Mouse (Mus musculus): ENCODE measurements at regions not wholly inside any gene's neighbourhood (a gene's known extent, or its start where the extent isn't known, plus 50 kb on each side); places are given as distances from the start of the nearest gene placed in this dataset.
"Not testable (repeated sequence)": the region's sequence is repeated elsewhere in the genome, so short reads cannot be mapped to it uniquely, and the experiment has no call there.

DNA sequence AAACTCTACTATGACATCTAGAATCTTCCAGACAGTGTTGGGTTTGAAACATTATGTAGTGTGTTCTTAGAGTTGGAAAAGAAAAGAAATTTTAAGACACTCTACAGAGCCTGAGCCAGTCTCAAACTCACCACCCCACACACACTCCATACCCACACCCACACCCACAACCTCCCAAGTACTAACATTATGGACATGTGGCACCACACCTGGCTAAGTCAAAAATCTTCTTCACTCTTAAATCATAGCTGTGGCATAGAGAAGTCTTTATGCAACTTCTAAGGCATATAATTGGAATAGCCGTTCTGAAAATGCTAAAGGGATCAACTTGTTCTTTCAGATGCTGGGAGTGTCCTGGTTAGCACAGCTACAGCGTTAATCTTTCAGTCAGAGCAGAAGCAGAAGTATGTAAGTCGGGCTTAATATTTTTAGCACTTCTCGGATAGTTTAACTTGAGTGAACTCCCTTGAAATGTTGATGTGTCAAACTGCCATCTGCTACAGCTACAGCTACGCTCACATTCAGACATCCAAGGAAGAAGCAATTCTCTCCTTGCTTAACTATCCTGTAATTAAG, 68.6 kb upstream of the Creb1 start:
- Histone ChIP-seq H3K27me3 (no peaks in the 10 kb centered on the region), H3K4me2 (no peak overlapping the region), H3K36me3 (no peaks in the 10 kb centered on the region), H3K9ac (no peak overlapping the region), H3K27ac (no peak overlapping the region), H3K4me3 (no peak overlapping the region), H3K9me3 (no peaks in the 10 kb centered on the region), H3K4me1 (replicated peaks) (no peaks in the 10 kb centered on the region)
- WGBS: 84% methylated on average over 5 of the region's 5 CpGs
- no peak for ATAC-seq (ENCODE audit: low FRiP score)

- H3K4me3 ChIP-seq; ATAC-seq (ENCODE audit: low FRiP score): not testable (repeated sequence)
- WGBS: 95% methylated on average over 6 of the region's 6 CpGs
These were observed 70.8 kb upstream of the Creb1 start for GRCm38 (mm10) chr1:64461616-64462015.

GRCm38 (mm10) chr1:64457872-64458271, 74.6 kb upstream of the Creb1 start:
- WGBS: 77% methylated on average over 5 of the region's 5 CpGs
- no peak for ATAC-seq (ENCODE audit: low FRiP score)
- no peaks in the 10 kb centered on the region for H3K4me1 ChIP-seq (replicated peaks)

More at GRCm38 (mm10) chr1:64461616-64462015, 70.8 kb upstream of the Creb1 start:
- H3K4me2 ChIP-seq; H3K27ac ChIP-seq; H3K9ac ChIP-seq; H3K9me3 ChIP-seq; H3K27me3 ChIP-seq; H3K4me1 ChIP-seq (replicated peaks); H3K36me3 ChIP-seq: not testable (repeated sequence)

DNA sequence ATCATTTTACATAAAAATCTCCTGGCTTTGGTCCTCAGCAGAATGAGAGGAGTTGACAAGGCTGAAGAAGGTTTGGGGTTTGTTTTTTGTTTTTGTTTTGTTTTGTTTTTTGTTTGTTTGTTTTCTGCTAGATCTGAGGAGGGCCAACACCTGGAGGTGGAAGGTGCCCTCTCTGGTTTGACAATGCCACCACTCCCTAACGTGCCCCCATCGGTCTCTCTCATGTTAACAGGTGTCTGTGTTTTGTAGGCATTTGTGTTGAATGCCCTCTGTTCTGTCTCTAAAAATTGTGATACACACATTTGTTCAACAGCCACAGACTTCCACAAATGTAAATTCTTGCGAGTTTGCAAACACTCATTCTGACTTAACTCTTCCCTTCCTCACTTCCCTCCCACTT, 83.3 kb upstream of the Creb1 start:
- no peak overlapping the region for H3K4me2 ChIP-seq
- H3K36me3 ChIP-seq: no peaks in the 10 kb centered on the region
- 87% methylated on average over 3 of the region's 3 CpGs for WGBS
- no peak for ATAC-seq (ENCODE audit: low FRiP score)
- peaks cover 27% of the 10 kb centered on the region for H3K4me1 ChIP-seq (replicated peaks)
- H3K9me3 ChIP-seq: no peaks in the 10 kb centered on the region
- H3K9ac ChIP-seq: no peak overlapping the region
- no peak overlapping the region for H3K27ac ChIP-seq
- H3K4me3 ChIP-seq: no peak overlapping the region
- no peaks in the 10 kb centered on the region for H3K27me3 ChIP-seq

More at GRCm38 (mm10) chr1:64457872-64458271, 74.6 kb upstream of the Creb1 start:
- Histone ChIP-seq H3K4me2 (no peak overlapping the region), H3K27ac (no peak overlapping the region), H3K36me3 (no peaks in the 10 kb centered on the region), H3K27me3 (no peaks in the 10 kb centered on the region), H3K4me3 (no peak overlapping the region), H3K9ac (no peak overlapping the region), H3K9me3 (no peaks in the 10 kb centered on the region)

GRCm38 (mm10) chr1:64448090-64448489, 84.4 kb upstream of the Creb1 start:
- no peaks in the 10 kb centered on the region for H3K9me3 ChIP-seq
- ATAC-seq (ENCODE audit: low FRiP score): no peak
- H3K4me2 ChIP-seq: no peak overlapping the region
- peaks cover 30% of the 10 kb centered on the region for H3K4me1 ChIP-seq (replicated peaks)
- 3% methylated on average over 5 of the region's 5 CpGs for WGBS
- no peak overlapping the region for H3K9ac ChIP-seq
- H3K27ac ChIP-seq: no peak overlapping the region
- H3K4me3 ChIP-seq: no peak overlapping the region
- no peaks in the 10 kb centered on the region for H3K27me3 ChIP-seq
- no peaks in the 10 kb centered on the region for H3K36me3 ChIP-seq

DNA sequence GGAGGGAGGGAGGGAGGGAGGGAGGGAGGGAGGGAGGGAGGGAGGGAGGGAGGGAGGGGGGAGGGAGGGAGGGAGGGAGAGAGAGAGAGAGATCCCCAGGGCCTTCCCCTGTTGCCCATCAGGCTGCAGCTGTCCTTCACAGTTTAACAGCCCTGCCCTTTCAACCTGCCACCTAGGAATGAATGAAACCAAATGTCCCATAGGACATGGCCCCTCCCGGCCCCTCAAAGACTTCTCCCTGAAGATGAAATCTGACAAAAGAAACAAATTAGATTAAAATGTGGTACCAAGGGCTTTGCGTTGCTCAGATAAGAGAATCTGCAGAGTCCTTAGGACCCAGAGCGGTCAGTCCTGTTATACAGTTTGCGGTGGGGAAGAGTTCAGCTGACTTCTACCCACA, 86.0 kb upstream of the Creb1 start:
- H3K4me2 ChIP-seq: no peak overlapping the region
- peaks cover 38% of the 10 kb centered on the region for H3K4me1 ChIP-seq (replicated peaks)
- no peak overlapping the region for H3K9ac ChIP-seq
- H3K9me3 ChIP-seq: no peaks in the 10 kb centered on the region
- 41% methylated on average over 4 of the region's 4 CpGs for WGBS
- H3K36me3 ChIP-seq: no peaks in the 10 kb centered on the region
- no peak overlapping the region for H3K27ac ChIP-seq
- no peaks in the 10 kb centered on the region for H3K27me3 ChIP-seq
- no peak overlapping the region for H3K4me3 ChIP-seq
- no peak for ATAC-seq (ENCODE audit: low FRiP score)

DNA sequence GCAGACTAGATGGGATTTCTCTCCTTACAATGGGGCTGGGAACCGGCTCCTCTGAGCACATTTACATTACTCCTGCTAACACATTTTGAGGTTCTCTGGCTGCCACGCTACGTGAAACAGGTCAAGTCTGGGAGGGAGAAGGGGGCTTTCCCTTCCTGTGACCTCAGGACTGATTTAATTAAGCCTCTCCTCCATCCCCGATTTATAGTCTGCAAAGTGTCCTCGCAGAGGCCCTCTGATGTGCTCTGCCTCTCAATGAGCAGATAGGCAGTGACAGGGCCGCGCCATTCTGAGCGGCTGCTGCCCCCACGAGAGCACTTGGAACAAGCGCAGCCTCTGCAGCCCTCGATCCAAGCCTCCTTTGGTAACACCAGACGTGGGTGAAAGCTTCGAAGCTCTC, 86.5 kb upstream of the Creb1 start:
- peak overlapping the region; percentile 25; the same call in 1 of the 2 replicates for H3K4me2 ChIP-seq
- no peaks in the 10 kb centered on the region for H3K36me3 ChIP-seq
- no peaks in the 10 kb centered on the region for H3K9me3 ChIP-seq
- H3K27ac ChIP-seq: peak overlapping the region; percentile 80
- no peaks in the 10 kb centered on the region for H3K27me3 ChIP-seq
- peak; percentile 91 for ATAC-seq (ENCODE audit: low FRiP score)
- 1% methylated on average over 13 of the region's 13 CpGs for WGBS
- H3K9ac ChIP-seq: peak overlapping the region; percentile 43; the same call in 1 of the 2 replicates
- peaks cover 38% of the 10 kb centered on the region for H3K4me1 ChIP-seq (replicated peaks)
- no peak overlapping the region for H3K4me3 ChIP-seq

DNA sequence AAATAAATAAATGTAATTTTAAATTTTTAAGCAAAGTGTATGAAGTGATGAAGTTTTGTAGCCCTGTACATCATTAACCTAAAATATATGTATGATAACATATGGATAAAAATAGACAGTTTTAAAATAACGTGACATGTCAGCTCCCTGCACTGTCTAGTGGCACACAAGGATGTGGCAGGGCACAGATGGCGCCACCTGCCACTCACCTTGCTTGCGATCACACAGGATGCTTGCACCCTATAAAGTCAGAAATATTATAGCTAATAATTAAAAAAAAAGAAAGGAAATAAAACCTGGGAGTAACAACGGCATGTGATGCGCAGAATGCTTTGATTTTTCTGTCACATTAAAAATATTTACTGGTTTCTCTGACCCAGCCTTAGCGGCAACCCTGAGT, 89.0 kb upstream of the Creb1 start:
- Histone ChIP-seq H3K4me3 (no peak overlapping the region), H3K27me3 (no peaks in the 10 kb centered on the region), H3K9me3 (no peaks in the 10 kb centered on the region), H3K4me1 (replicated peaks) (peaks cover 38% of the 10 kb centered on the region), H3K9ac (no peak overlapping the region), H3K36me3 (no peaks in the 10 kb centered on the region), H3K27ac (no peak overlapping the region; the same call in 1 of the 2 replicates), H3K4me2 (no peak overlapping the region)
- WGBS: 85% methylated on average over 6 of the region's 6 CpGs
- ATAC-seq (ENCODE audit: low FRiP score): no peak

DNA sequence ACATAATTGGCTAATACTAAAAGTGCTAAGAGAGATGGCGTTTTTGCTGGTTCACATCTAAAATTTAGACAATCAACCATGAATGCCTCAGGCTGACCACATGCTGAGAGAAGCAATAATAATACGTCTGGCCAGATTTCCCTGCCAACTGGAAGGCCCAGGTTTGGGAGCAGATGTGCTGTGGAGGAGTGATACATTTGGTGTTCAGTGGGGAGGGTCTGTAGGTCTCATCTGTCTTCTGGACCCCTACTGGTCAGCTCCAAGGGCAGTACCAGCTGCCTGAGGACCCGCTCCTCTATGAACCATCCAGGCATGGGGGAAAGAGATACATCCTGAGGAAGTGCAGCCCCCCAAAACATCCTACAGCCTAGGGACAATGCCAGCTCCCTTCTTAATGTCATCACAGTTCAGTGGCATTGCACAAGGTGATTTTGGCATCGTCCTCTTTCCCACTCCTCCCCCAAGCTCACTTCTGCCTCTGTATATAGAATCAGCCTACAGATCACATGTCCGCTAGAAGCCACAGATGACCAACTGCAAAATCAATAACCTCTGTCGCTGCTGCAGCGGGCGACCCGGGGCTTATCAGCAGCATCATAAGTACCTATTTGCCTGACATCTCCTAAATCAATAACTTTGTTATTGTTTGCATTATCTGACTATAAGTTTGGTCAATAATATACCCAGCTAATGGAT, 90.1 kb upstream of the Creb1 start:
- no peak overlapping the region for H3K9ac ChIP-seq
- H3K27me3 ChIP-seq: no peaks in the 10 kb centered on the region
- WGBS: 42% methylated on average over 9 of the region's 9 CpGs
- ATAC-seq (ENCODE audit: low FRiP score): peak; percentile 58; the same call in 1 of the 2 replicates
- H3K4me1 ChIP-seq (replicated peaks): peaks cover 37% of the 10 kb centered on the region
- no peak overlapping the region for H3K4me2 ChIP-seq
- no peaks in the 10 kb centered on the region for H3K36me3 ChIP-seq
- H3K9me3 ChIP-seq: no peaks in the 10 kb centered on the region
- H3K4me3 ChIP-seq: no peak overlapping the region
- H3K27ac ChIP-seq: peak overlapping the region; percentile 74

DNA sequence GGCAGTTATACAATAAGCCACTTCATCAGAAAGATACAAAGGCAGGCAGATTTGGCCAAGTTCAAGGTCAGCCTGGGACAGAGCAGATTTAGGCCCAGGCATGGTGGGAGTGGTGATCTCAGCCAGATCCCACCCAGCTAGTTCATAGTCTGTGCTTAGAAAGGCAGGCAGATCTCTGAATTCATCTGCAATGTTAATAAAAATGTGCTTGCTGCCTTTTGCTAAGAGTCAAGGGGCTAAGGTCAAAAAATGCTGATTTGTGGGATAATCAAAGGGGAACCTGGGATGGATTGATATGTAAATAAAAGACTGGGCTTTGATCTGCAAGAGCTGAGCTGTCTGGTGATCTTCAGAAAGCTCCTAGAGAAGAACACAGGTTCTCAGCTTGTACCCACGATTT, 109.2 kb upstream of the Creb1 start:
- Histone ChIP-seq H3K4me3 (no peak overlapping the region), H3K36me3 (no peaks in the 10 kb centered on the region), H3K27me3 (no peaks in the 10 kb centered on the region), H3K4me1 (replicated peaks) (no peaks in the 10 kb centered on the region), H3K4me2 (no peak overlapping the region), H3K9me3 (no peaks in the 10 kb centered on the region), H3K9ac (no peak overlapping the region), H3K27ac (no peak overlapping the region)
- 55% methylated on average over 1 of the region's 1 CpGs for WGBS
- no peak for ATAC-seq (ENCODE audit: low FRiP score)

DNA sequence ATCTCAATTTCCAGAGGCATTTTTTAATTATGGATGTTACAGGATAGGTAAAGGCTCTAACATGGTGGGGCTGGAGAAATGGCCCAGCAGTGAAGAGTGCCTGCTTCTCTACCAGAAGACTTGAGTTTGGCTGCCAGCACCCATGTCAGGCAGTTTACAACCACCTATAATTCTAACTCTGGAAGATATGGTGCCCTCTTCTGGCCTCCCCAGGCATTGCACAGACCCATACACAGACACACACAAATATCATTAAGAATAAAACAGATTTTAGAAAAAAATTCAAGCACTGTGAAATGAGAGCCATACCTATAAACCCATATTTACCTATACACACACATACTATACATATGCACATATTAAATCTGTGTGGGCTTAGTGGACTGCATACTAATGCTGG, 113.9 kb upstream of the Creb1 start:
- Histone ChIP-seq H3K36me3 (no peaks in the 10 kb centered on the region), H3K9ac (no peak overlapping the region), H3K4me3 (no peak overlapping the region), H3K9me3 (no peaks in the 10 kb centered on the region), H3K4me2 (no peak overlapping the region), H3K27me3 (no peaks in the 10 kb centered on the region), H3K27ac (no peak overlapping the region), H3K4me1 (replicated peaks) (no peaks in the 10 kb centered on the region)
- no peak for ATAC-seq (ENCODE audit: low FRiP score)

DNA sequence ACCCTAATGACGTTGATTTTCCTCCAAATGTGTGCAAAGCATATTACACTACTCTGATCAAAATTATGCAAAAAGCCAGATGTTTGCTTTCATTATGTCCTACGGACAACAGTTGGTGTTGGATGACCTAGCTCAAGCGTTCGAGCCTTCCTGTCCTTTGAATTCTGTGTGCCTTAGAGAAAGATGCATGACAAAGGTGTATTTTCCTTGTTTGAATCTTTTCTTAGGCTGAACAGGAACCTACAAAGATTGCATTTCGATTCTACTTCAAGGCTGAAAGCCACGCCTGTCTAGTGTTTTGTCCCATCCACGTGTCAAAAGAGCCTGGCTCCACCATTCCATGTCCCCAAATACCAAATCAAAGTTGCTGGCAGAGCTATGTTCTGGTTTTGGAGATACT, 116.5 kb upstream of the Creb1 start:
- no peak overlapping the region for H3K4me2 ChIP-seq
- no peaks in the 10 kb centered on the region for H3K27me3 ChIP-seq
- no peak overlapping the region for H3K27ac ChIP-seq
- no peak overlapping the region for H3K9ac ChIP-seq
- 90% methylated on average over 7 of the region's 7 CpGs for WGBS
- H3K4me1 ChIP-seq (replicated peaks): no peaks in the 10 kb centered on the region
- no peak overlapping the region for H3K4me3 ChIP-seq
- no peak for ATAC-seq (ENCODE audit: low FRiP score)
- no peaks in the 10 kb centered on the region for H3K36me3 ChIP-seq
- no peaks in the 10 kb centered on the region for H3K9me3 ChIP-seq

GRCm38 (mm10) chr1:64413181-64413560, 119.3 kb upstream of the Creb1 start:
- ATAC-seq (ENCODE audit: low FRiP score): no peak
- H3K27me3 ChIP-seq: no peaks in the 10 kb centered on the region
- H3K9me3 ChIP-seq: no peaks in the 10 kb centered on the region

More at GRCm38 (mm10) chr1:64413181-64413560, 119.3 kb upstream of the Creb1 start:
- H3K4me2 ChIP-seq: no peak overlapping the region
- no peaks in the 10 kb centered on the region for H3K36me3 ChIP-seq
- WGBS: 90% methylated on average over 4 of the region's 4 CpGs
- no peaks in the 10 kb centered on the region; the same call in 1 of the 2 replicates for H3K4me1 ChIP-seq (replicated peaks)
- no peak overlapping the region for H3K27ac ChIP-seq
- H3K9ac ChIP-seq: no peak overlapping the region
- H3K4me3 ChIP-seq: no peak overlapping the region
